Mouse (Mus musculus) cerebellum, adult 2 months (tissue): ENCODE data around the gene Rft1. TPM values are rescaled to one million over a fixed set of nuclear protein-coding genes. Genes with fewer than 3 reads are reported as not detected.

Experiments
- DNase-seq, 2 experiments: peaks; one replicate each; pipeline ENCODE4 v3.0.0; 2021
- H3K27ac ChIP-seq: fragments of 200-500 bp; 2 replicates; pipeline ENCODE4 v1.5.1; 2012; ENCODE audit warnings: low read length, control low read depth, inconsistent platforms; ENCODE audit not compliant: insufficient read depth
- H3K27me3 ChIP-seq: fragments of 200-500 bp; 2 replicates; pipeline ENCODE4 v1.6.1; 2012; ENCODE audit warnings: inconsistent platforms, mild to moderate bottlenecking, low read length, moderate library complexity; ENCODE audit not compliant: control insufficient read depth, insufficient read depth
- H3K4me1 ChIP-seq: fragments of 200-500 bp; 2 replicates; pipeline ENCODE4 v1.6.1; 2011; ENCODE audit warnings: low read length; ENCODE audit not compliant: control insufficient read depth, insufficient read depth
- H3K4me3 ChIP-seq: fragments of 200-500 bp; replicated peaks from 2 replicates; pipeline ENCODE3; 2011; ENCODE audit warnings: mild to moderate bottlenecking, low read depth, low read length, control low read depth; ENCODE audit not compliant: insufficient read depth
- CTCF ChIP-seq: fragments of 200-500 bp; IDR thresholded peaks from 2 replicates; pipeline ENCODE4 v1.5.1; 2011; ENCODE audit warnings: low read depth, mild to moderate bottlenecking, control low read depth, low read length, moderate library complexity, borderline replicate concordance; ENCODE audit not compliant: insufficient read depth
- POLR2A ChIP-seq: fragments of 200-500 bp; IDR thresholded peaks from 2 replicates; pipeline ENCODE4 v1.6.1; 2011; ENCODE audit warnings: low read length, control low read depth, borderline replicate concordance; ENCODE audit not compliant: insufficient read depth
- WGBS: fragments of 180-500 bp; shearing (Covaris S2); methylation state at CpG from one replicate; pipeline ENCODE4 v1.1.7; 2018; 5-methylcytosine and 5-hydroxymethylcytosine counted together
- polyA plus RNA-seq: library from polyadenylated mRNA; depleted of rRNA; stranded (reverse); fragments of >200 nt; gene quantifications from 2 replicates; pipeline ENCODE4 v1.2.3, GENCODE M21; 2012

Rft1 gene
- polyA plus RNA-seq, 1 experiment: 12.4 TPM

DNA sequence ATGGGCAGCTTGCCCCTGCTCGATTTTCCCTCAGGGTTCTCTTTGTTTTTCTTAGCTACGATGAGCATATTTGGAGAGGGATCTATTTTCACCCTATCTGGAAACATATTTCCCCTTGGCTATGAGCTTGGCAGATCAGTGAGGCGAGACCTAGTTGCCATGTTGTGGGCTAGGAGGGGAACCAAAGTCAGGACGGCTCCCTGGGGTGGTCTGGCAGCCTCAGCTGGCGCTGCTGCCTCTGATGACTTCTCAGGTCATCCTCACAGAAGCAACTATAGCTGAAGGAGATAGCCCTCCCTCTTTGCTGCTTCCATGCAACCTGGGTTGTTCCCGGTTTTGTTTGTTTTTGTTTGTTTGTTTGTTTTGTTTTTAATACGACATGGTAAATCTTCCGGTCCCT lies 9.1 kb upstream of the Rft1 start:
- TF ChIP-seq POLR2A: no peak
- TF ChIP-seq CTCF: no peak
- Histone ChIP-seq H3K27me3 (no peaks in the 10 kb centered on the region), H3K4me3 (no peak overlapping the region), H3K27ac (no peak overlapping the region), H3K4me1 (peaks cover 7% of the 10 kb centered on the region)
- peak in 1 of 2 experiments; percentile 28 for DNase-seq
- WGBS: 33% methylated on average over 8 of the region's 8 CpGs

DNA sequence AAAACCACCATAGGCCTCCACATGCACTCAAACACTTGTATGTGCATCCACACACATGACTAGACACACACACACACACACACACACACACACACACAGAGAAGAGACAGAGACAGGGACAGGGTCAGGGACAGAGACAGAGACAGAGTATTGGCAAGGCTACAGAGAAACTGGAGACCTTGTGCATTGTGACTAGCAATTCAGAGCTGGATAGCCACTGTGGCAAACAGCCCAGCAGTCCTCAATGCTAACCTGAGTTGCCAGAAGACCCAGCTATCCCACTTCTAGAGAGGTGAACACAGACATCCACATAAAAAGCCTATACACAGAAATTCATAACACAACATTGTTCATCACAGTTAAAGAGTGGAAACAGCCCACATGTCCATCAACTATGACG lies 7.7 kb upstream of the Rft1 start:
- Histone ChIP-seq H3K4me1 (peaks cover 7% of the 10 kb centered on the region), H3K27me3 (no peaks in the 10 kb centered on the region), H3K4me3 (no peak overlapping the region), H3K27ac (no peak overlapping the region)
- no peak for DNase-seq
- WGBS: 100% methylated on average over 1 of the region's 1 CpGs
- no peak for TF ChIP-seq CTCF
- TF ChIP-seq POLR2A: no peak

DNA sequence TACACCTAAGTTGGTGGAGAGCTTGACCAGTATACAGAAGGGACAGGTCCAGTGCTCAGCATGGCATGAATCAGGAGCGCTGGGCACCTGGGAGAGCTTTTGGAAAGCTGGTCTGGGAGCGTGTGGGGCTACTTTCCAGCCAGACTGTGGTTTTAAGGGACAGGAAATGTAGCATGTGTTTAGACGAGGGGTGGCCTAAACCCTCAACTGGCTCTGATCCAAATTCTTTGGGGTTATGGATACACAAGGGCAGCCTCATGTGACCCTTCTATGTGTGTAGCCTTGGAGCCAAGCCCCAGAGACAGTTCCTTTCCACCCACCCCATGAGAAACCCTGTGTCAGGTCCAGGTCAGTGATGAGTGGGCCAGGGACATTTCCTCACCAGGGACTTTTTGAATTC lies 5.7 kb upstream of the Rft1 start:
- H3K4me1 ChIP-seq: peaks cover 7% of the 10 kb centered on the region
- no peaks in the 10 kb centered on the region for H3K27me3 ChIP-seq
- TF ChIP-seq CTCF (no peak), POLR2A (no peak)
- no peak overlapping the region for H3K4me3 ChIP-seq
- no peak for DNase-seq
- H3K27ac ChIP-seq: no peak overlapping the region
- 56% methylated on average over 3 of the region's 3 CpGs for WGBS

DNA sequence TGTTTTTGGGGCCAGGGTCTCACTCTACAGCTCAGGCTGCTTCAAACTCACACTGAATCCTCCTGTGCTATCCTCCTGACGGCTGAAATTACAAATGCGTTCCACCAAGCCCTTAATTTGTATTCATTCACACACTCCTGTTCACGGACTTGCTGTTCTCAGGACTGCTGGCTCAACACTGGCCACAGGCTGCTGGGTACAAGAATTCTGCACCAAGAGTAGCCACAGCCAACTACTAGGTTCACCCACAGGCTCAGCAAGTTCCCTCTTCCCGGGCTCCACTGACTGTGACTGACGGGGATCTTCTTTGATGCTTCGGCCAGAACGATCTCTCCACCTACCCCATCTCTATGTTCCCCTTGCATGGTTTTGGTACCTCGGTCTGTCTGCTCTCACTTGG lies 4.4 kb upstream of the Rft1 start:
- Histone ChIP-seq H3K27me3 (no peaks in the 10 kb centered on the region), H3K4me1 (peaks cover 4% of the 10 kb centered on the region), H3K4me3 (no peak overlapping the region), H3K27ac (no peak overlapping the region)
- TF ChIP-seq CTCF: no peak
- TF ChIP-seq POLR2A: no peak
- DNase-seq: no peak
- 90% methylated on average over 8 of the region's 8 CpGs for WGBS

DNA sequence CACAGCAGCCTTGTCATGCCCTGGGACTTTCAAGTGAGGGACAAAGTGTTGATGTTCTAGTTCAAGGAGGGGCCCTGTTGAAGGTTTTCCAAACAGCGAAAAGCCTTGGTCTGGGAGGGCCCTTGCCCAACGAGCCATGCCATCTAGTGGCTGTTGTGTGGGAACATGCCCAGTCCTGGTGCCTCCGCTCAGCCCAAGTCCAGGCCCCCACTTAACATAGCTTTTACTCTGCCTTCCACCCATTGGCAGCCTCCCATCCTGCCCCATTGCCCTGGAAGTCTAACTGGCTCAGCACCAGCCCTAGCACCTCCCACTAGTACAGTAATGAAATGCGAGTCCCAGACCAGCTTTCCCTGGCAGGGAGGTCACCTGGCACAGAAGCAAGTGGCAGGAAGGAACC lies 3.2 kb upstream of the Rft1 start:
- peak; percentile 27 to 53 for DNase-seq
- TF ChIP-seq POLR2A (no peak), CTCF (peak; percentile 54)
- no peaks in the 10 kb centered on the region; the same call in 1 of the 2 replicates for H3K4me1 ChIP-seq
- H3K27ac ChIP-seq: no peak overlapping the region
- H3K4me3 ChIP-seq: no peak overlapping the region
- H3K27me3 ChIP-seq: no peaks in the 10 kb centered on the region
- 9% methylated on average over 4 of the region's 4 CpGs for WGBS

DNA sequence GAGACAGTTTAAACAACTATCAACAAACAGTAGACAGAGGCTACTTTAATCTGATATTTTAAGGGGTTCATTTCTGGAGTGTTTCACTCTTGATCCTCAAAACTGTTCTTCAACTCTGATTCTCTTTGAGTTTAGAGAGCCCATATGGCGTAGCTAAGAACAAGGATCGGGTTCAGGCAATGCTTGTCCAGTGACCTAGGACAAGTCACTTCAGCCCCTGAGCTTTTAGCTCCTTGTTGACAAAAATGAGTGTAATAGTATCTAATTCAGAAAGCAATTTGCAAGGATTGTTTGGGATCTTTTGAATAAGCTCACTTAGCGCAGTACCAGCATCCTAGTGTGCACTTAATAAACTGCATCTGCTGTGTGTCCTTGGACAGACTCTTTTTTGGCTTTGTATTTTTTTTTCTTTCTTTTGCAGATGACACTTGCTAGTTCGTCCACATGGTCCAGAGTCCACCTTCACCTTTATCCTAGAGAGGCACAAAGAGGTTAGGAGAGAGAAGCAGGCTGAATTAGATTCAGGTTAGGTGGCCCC lies 600 bp downstream of the Rft1 start:
- H3K4me1 ChIP-seq: no peaks in the 10 kb centered on the region; the same call in 1 of the 2 replicates
- TF ChIP-seq POLR2A (no peak), CTCF (no peak)
- peak overlapping the region; percentile 77; the same call in 1 of the 2 replicates for H3K27ac ChIP-seq
- WGBS: 27% methylated on average over 4 of the region's 4 CpGs
- H3K27me3 ChIP-seq: no peaks in the 10 kb centered on the region
- H3K4me3 ChIP-seq: peak overlapping the region; percentile 81
- peak in 1 of 2 experiments; percentile 9 for DNase-seq

DNA sequence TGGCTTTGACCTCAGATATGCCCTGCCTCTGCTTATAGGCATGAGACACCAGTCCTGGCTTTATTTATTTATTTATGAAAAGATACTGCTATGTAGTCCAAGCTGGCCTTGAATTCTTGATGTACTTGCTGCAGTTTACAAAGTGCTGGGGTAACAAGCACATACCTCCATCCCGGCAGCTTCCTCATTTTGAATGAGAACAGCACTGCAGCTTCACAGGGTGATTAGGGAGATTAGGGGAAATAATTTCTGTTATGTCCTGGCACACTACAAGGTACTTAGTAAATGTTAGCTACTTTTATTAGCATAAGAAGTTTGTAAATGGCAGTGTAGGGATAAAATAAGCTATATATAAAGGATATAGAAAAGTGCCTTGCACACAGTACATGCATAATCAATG lies 1.4 kb downstream of the Rft1 start:
- Histone ChIP-seq H3K4me1 (no peaks in the 10 kb centered on the region; the same call in 1 of the 2 replicates), H3K27ac (no peak overlapping the region), H3K4me3 (no peak overlapping the region), H3K27me3 (no peaks in the 10 kb centered on the region)
- WGBS: 98% methylated on average over 1 of the region's 1 CpGs
- TF ChIP-seq CTCF: no peak
- TF ChIP-seq POLR2A: no peak
- no peak for DNase-seq

GRCm38 (mm10) chr14:30666061-30666460 lies 11.9 kb downstream of the Rft1 start:
- 32% methylated on average over 3 of the region's 3 CpGs for WGBS
- Histone ChIP-seq H3K4me1 (no peaks in the 10 kb centered on the region), H3K27ac (no peak overlapping the region), H3K4me3 (no peak overlapping the region), H3K27me3 (no peaks in the 10 kb centered on the region)
- no peak for DNase-seq
- TF ChIP-seq POLR2A: no peak
- TF ChIP-seq CTCF: no peak
